23 mouse cellular contexts compared by ENCODE assay signal in genomic region chr7:77325140-77325539, GRCm38 (mm10).
DNase-seq lines count a peak whose midpoint lies in the region; ATAC-seq and TF ChIP-seq lines count a peak whose summit lies in the region.
"Had no signal": no experiment of that assay in that cellular context is flagged by ENCODE, and none has a peak within 500 bp of the region (broad histone marks: within the 10 kb centered on the region; RNA-seq: fewer than 3 reads in every experiment).

No protein-coding gene starts in this region.

- no peak overlapping the region for H3K27ac ChIP-seq in forebrain, embryonic 13.5 days
- no peak overlapping the region for H3K27ac ChIP-seq in forebrain, embryonic 11.5 days (ENCODE audit: low read depth, low read length)
- no peak overlapping the region for H3K27ac ChIP-seq in forebrain, embryonic 15.5 days (replicated peaks)
- no peak overlapping the region for H3K27ac ChIP-seq in forebrain, embryonic 10.5 days
- no peak overlapping the region for H3K27ac ChIP-seq in forebrain, postnatal 0 days (ENCODE audit: low read depth, low read length)
- H3K27ac ChIP-seq: embryonic facial prominence, embryonic 12.5 days had no signal

- no peak for TF ChIP-seq CTCF in forebrain, postnatal 0 days (IDR thresholded peaks at IDR 0.05; ENCODE audit: low read depth)

- H3K9me3 ChIP-seq in forebrain, embryonic 13.5 days (replicated peaks) = no peaks in the 10 kb centered on the region
- H3K9me3 ChIP-seq in forebrain, embryonic 11.5 days (ENCODE audit: control insufficient read depth, low read length) = no peaks in the 10 kb centered on the region
- H3K9me3 ChIP-seq in forebrain, embryonic 15.5 days = no peaks in the 10 kb centered on the region
- H3K9me3 ChIP-seq in forebrain, embryonic 10.5 days = no peaks in the 10 kb centered on the region
- H3K9me3 ChIP-seq in forebrain, postnatal 0 days (ENCODE audit: low read length) = no peaks in the 10 kb centered on the region
- H3K9me3 ChIP-seq: embryonic facial prominence, embryonic 12.5 days; G1E had no signal

- H3K4me2 ChIP-seq in forebrain, embryonic 13.5 days = no peak overlapping the region
- H3K4me2 ChIP-seq in forebrain, embryonic 11.5 days (ENCODE audit: low read depth, low read length, severe bottlenecking) = no peak overlapping the region
- H3K4me2 ChIP-seq in forebrain, embryonic 15.5 days (replicated peaks) = no peak overlapping the region
- no peak overlapping the region for H3K4me2 ChIP-seq in forebrain, postnatal 0 days (ENCODE audit: low read depth)
- H3K4me2 ChIP-seq: embryonic facial prominence, embryonic 12.5 days had no signal

- DNase-seq in forebrain, embryonic 11.5 days (ENCODE audit: low spot score) = no peak
- no peak for DNase-seq in forebrain, embryonic 10.5 days (ENCODE audit: extremely low spot score, low spot score)
- peak; percentile 40 for DNase-seq in forebrain, postnatal 0 days
- DNase-seq in spleen, postnatal 4 days (ENCODE audit: low spot score in 2 of 2) = no peak
- DNase-seq: adrenal gland, adult 8-10 months; adrenal gland, postnatal 14 days; adrenal gland, postnatal 36 days; B cell, adult 2 months; cerebellum, adult 11 months; cerebellum, adult 18-20 months; cerebellum, adult 8-10 months; cerebellum, adult 9-11 months; cerebellum, postnatal 14 days; cerebellum, postnatal 36 days; embryo, embryonic 11 days had no signal

- H3K9ac ChIP-seq in forebrain, embryonic 13.5 days = no peak overlapping the region
- H3K9ac ChIP-seq in forebrain, embryonic 11.5 days (ENCODE audit: low read length) = no peak overlapping the region
- no peak overlapping the region for H3K9ac ChIP-seq in forebrain, embryonic 15.5 days (replicated peaks)
- no peak overlapping the region for H3K9ac ChIP-seq in forebrain, postnatal 0 days
- H3K9ac ChIP-seq: embryonic facial prominence, embryonic 12.5 days had no signal

- no peaks in the 10 kb centered on the region for H3K4me1 ChIP-seq in forebrain, embryonic 13.5 days
- no peaks in the 10 kb centered on the region for H3K4me1 ChIP-seq in forebrain, embryonic 11.5 days (replicated peaks; ENCODE audit: control insufficient read depth, insufficient read depth, low read length)
- H3K4me1 ChIP-seq in forebrain, embryonic 15.5 days = no peaks in the 10 kb centered on the region
- no peaks in the 10 kb centered on the region for H3K4me1 ChIP-seq in forebrain, embryonic 10.5 days
- H3K4me1 ChIP-seq in forebrain, postnatal 0 days (ENCODE audit: insufficient read depth) = no peaks in the 10 kb centered on the region
- H3K4me1 ChIP-seq: embryonic facial prominence, embryonic 12.5 days had no signal

- WGBS in forebrain, embryonic 13.5 days = 80% methylated on average over 2 of the region's 2 CpGs
- 80% methylated on average over 2 of the region's 2 CpGs for WGBS in forebrain, embryonic 11.5 days
- 69% methylated on average over 2 of the region's 2 CpGs for WGBS in forebrain, embryonic 15.5 days
- 89% methylated on average over 2 of the region's 2 CpGs for WGBS in forebrain, embryonic 10.5 days
- WGBS in forebrain, postnatal 0 days = 50% methylated on average over 2 of the region's 2 CpGs

- ATAC-seq in forebrain, embryonic 13.5 days = peak; percentile 48; the same call in 1 of the 2 replicates
- ATAC-seq in forebrain, embryonic 11.5 days (replicated peaks; ENCODE audit: low FRiP score) = no peak
- peak; percentile 61 for ATAC-seq in forebrain, embryonic 15.5 days (replicated peaks)
- peak; percentile 63 for ATAC-seq in forebrain, postnatal 0 days
- ATAC-seq: activated CD4-positive, CD25-positive, alpha-beta regulatory T cell, adult 4 months; CD4-positive, CD25-positive, alpha-beta regulatory T cell, adult 4 months; Patski had no signal

- no peak overlapping the region for H3K4me3 ChIP-seq in forebrain, embryonic 13.5 days
- H3K4me3 ChIP-seq in forebrain, embryonic 11.5 days (ENCODE audit: low read depth, low read length) = no peak overlapping the region
- H3K4me3 ChIP-seq in forebrain, embryonic 15.5 days = no peak overlapping the region
- no peak overlapping the region for H3K4me3 ChIP-seq in forebrain, embryonic 10.5 days
- no peak overlapping the region for H3K4me3 ChIP-seq in forebrain, postnatal 0 days (ENCODE audit: low read depth, low read length)
- H3K4me3 ChIP-seq: embryonic facial prominence, embryonic 12.5 days had no signal

- H3K27me3 ChIP-seq in forebrain, embryonic 13.5 days = no peaks in the 10 kb centered on the region
- no peaks in the 10 kb centered on the region for H3K27me3 ChIP-seq in forebrain, embryonic 11.5 days (ENCODE audit: control insufficient read depth, insufficient read depth, low read length)
- no peaks in the 10 kb centered on the region for H3K27me3 ChIP-seq in forebrain, embryonic 15.5 days
- H3K27me3 ChIP-seq in forebrain, embryonic 10.5 days (ENCODE audit: poor library complexity, severe bottlenecking) = no peaks in the 10 kb centered on the region
- H3K27me3 ChIP-seq in forebrain, postnatal 0 days (ENCODE audit: insufficient read depth, low read length) = no peaks in the 10 kb centered on the region
- H3K27me3 ChIP-seq: CH12.LX; embryonic facial prominence, embryonic 12.5 days; Patski had no signal

- no peaks in the 10 kb centered on the region for H3K36me3 ChIP-seq in forebrain, embryonic 13.5 days (ENCODE audit: poor library complexity, severe bottlenecking)
- H3K36me3 ChIP-seq in forebrain, embryonic 11.5 days (ENCODE audit: control insufficient read depth, insufficient read depth, low read length) = no peaks in the 10 kb centered on the region
- H3K36me3 ChIP-seq in forebrain, embryonic 15.5 days = no peaks in the 10 kb centered on the region
- no peaks in the 10 kb centered on the region for H3K36me3 ChIP-seq in forebrain, embryonic 10.5 days (replicated peaks)
- H3K36me3 ChIP-seq in forebrain, postnatal 0 days (ENCODE audit: insufficient read depth) = no peaks in the 10 kb centered on the region
- H3K36me3 ChIP-seq: embryonic facial prominence, embryonic 12.5 days; G1E had no signal
